Mouse (Mus musculus): ENCODE measurements around the gene Chrnb1. TPM values are rescaled to one million over a fixed set of nuclear protein-coding genes. Genes with fewer than 3 reads are reported as not detected.
A peak's percentile ranks its signal among the peaks of the same experiment; 100 is the strongest.

Gene Chrnb1
- polyA plus RNA-seq, 1 experiment from 2014 or later: 2.6 TPM

DNA sequence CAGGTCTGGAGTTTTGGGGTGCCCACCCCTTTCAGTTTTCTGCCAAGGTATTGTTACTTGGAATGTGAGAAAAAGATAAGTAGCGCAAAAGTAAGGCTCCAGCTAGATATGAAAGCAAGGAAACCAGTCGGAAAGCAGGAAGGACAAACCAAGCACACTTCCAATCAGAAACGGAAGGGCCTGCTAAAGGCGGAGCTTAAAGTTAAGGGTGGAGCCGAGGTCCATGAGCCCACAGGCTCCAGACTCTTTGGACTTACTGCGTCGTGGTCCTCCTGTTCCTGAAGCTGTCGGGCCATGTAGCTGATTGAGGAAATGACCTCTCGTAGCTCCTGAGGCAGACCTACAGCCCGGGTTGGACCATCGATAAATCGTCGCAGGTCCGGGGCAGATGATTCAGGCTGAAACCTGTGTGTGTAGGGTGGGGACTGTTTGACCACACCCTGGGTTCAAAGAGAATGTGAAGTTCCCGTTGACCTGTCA lies 10.9 kb downstream of the Chrnb1 start:
- WGBS: 51% methylated on average over 15 of the region's 15 CpGs
- Histone ChIP-seq H3K36me3 (no peaks in the 10 kb centered on the region), H3K4me2 (no peak overlapping the region)

DNA sequence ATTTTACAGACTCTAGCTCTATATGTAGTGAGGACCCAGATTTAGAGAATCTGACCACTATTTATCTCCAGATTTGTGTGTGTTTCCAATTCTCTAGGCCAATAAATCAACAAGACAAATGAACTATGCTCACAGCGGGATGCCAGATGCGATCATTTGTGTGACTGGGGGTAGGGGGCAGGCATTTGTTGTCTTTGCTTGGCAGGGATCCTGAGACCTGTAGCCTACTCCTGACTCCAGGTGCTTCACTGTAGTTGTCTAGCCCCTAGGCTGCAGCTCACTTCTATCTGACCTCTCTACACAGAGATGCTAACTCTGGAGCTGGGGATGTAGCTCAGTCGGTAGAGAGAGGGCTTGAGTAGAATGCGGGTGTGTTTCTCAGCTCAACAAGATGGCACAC lies 13.9 kb downstream of the Chrnb1 start:
- no peak for ATAC-seq (ENCODE audit: low FRiP score)

More for the DNA sequence above, 10.9 kb downstream of the Chrnb1 start:
- no peak for ATAC-seq (ENCODE audit: low FRiP score)
- Histone ChIP-seq H3K9me3 (no peaks in the 10 kb centered on the region), H3K27me3 (peaks cover 3% of the 10 kb centered on the region; the same call in 1 of the 2 replicates), H3K9ac (no peak overlapping the region), H3K27ac (no peak overlapping the region), H3K4me3 (no peak overlapping the region), H3K4me1 (replicated peaks) (0 out of 2 replicates have a peak, but pooled peaks cover 5% of the 10 kb centered on the region)

DNA sequence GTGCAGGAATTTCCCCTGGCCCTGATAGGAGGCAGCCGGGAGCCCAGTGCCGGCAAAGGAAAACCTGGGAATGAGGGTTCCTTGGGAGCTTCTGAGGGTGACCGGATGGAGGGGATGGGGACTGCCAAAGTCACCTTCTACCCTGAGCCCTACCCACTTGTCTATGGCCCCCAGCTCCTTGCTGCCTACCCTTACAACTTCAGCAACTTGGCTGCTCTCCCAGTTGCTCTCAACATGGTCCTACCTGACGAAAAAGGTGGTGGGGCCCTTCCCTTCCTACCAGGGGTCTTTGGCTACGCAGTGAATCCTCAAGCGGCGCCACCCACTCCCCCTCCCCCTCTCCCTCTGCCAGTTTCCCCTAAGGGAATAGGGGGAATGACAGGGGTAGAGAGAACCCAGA lies 16.8 kb downstream of the Chrnb1 start:
- Histone ChIP-seq H3K4me2 (no peak overlapping the region), H3K27me3 (peaks cover 23% of the 10 kb centered on the region), H3K9ac (no peak overlapping the region), H3K36me3 (peaks cover 33% of the 10 kb centered on the region), H3K27ac (no peak overlapping the region), H3K4me1 (replicated peaks) (peaks cover 17% of the 10 kb centered on the region), H3K4me3 (no peak overlapping the region), H3K9me3 (no peaks in the 10 kb centered on the region)
- ATAC-seq (ENCODE audit: low FRiP score): no peak
- WGBS: 55% methylated on average over 7 of the region's 7 CpGs

More for the DNA sequence above, 13.9 kb downstream of the Chrnb1 start:
- Histone ChIP-seq H3K4me3 (no peak overlapping the region), H3K4me2 (no peak overlapping the region), H3K9ac (no peak overlapping the region), H3K4me1 (replicated peaks) (peaks cover 11% of the 10 kb centered on the region; the same call in 1 of the 2 replicates), H3K27ac (no peak overlapping the region), H3K36me3 (peaks cover 19% of the 10 kb centered on the region), H3K9me3 (no peaks in the 10 kb centered on the region), H3K27me3 (peaks cover 23% of the 10 kb centered on the region)
- 24% methylated on average over 4 of the region's 4 CpGs for WGBS

GRCm38 (mm10) chr11:69778258-69778982 lies 17.3 kb downstream of the Chrnb1 start:
- H3K9ac ChIP-seq: no peak overlapping the region
- no peak for ATAC-seq (ENCODE audit: low FRiP score)
- WGBS: 68% methylated on average over 23 of the region's 23 CpGs

DNA sequence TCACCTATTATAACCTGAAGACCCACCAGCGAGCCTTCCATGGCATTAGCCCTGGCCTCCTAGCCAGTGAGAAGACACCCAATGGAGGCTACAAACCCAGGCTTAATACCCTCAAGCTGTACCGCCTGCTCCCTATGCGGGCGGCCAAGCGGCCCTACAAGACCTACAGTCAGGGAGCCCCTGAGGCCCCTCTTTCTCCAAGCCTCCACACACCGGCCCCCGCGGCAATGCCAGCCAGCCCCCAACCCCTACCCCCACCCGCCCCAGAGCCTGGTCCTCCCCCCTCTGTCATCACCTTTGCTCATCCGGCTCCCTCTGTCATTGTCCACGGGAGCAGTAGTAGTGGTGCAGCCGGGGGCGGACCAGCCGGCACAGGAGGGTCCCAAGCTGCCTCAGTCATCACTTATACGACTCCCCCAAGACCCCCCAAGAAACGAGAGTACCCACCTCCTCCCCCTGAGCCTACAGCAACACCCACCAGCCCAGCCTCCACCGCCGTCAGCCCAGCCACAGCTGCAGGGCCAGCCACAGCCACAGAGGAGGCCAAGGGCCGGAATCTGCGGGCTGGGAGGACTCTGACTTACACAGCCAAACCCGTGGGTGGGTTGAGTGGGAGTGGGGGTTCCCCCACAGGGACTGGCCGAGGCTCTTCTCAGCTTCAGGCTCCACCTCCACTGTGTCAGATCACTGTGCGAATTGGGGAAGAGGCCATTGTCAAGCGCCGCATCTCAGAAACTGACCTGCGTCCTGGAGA lies 18.1 kb downstream of the Chrnb1 start:
- 68% methylated on average over 26 of the region's 26 CpGs for WGBS
- Histone ChIP-seq H3K4me3 (no peak overlapping the region), H3K4me1 (replicated peaks) (peaks cover 17% of the 10 kb centered on the region), H3K27me3 (peaks cover 23% of the 10 kb centered on the region), H3K4me2 (no peak overlapping the region), H3K36me3 (peaks cover 33% of the 10 kb centered on the region), H3K9ac (peak overlapping the region; percentile 29; the same call in 1 of the 2 replicates), H3K9me3 (no peaks in the 10 kb centered on the region), H3K27ac (no peak overlapping the region)
- no peak for ATAC-seq (ENCODE audit: low FRiP score)

More at GRCm38 (mm10) chr11:69778258-69778982, 17.3 kb downstream of the Chrnb1 start:
- Histone ChIP-seq H3K27me3 (peaks cover 23% of the 10 kb centered on the region), H3K36me3 (peaks cover 33% of the 10 kb centered on the region), H3K27ac (no peak overlapping the region), H3K4me3 (no peak overlapping the region), H3K4me1 (replicated peaks) (peaks cover 17% of the 10 kb centered on the region), H3K9me3 (no peaks in the 10 kb centered on the region), H3K4me2 (no peak overlapping the region)

- Histone ChIP-seq H3K4me3 (no peak overlapping the region), H3K36me3 (peaks cover 33% of the 10 kb centered on the region), H3K9me3 (no peaks in the 10 kb centered on the region), H3K27me3 (peaks cover 23% of the 10 kb centered on the region), H3K4me1 (replicated peaks) (peaks cover 12% of the 10 kb centered on the region), H3K27ac (no peak overlapping the region), H3K4me2 (no peak overlapping the region), H3K9ac (peak overlapping the region; percentile 9; the same call in 1 of the 2 replicates)
- WGBS: 82% methylated on average over 20 of the region's 20 CpGs
- ATAC-seq (ENCODE audit: low FRiP score): no peak
Observed at GRCm38 (mm10) chr11:69776488-69776887, 19.3 kb downstream of the Chrnb1 start.

GRCm38 (mm10) chr11:69775716-69776115 lies 20.0 kb downstream of the Chrnb1 start:
- peaks cover 33% of the 10 kb centered on the region for H3K36me3 ChIP-seq
- peaks cover 12% of the 10 kb centered on the region for H3K4me1 ChIP-seq (replicated peaks)
- WGBS: 62% methylated on average over 10 of the region's 10 CpGs
- no peak overlapping the region for H3K9ac ChIP-seq
- no peak overlapping the region for H3K4me2 ChIP-seq
- H3K27ac ChIP-seq: no peak overlapping the region
- no peak for ATAC-seq (ENCODE audit: low FRiP score)
- no peaks in the 10 kb centered on the region for H3K9me3 ChIP-seq
- no peak overlapping the region for H3K4me3 ChIP-seq
- peaks cover 23% of the 10 kb centered on the region for H3K27me3 ChIP-seq

- peaks cover 33% of the 10 kb centered on the region for H3K36me3 ChIP-seq
- H3K27me3 ChIP-seq: peaks cover 23% of the 10 kb centered on the region
- no peak overlapping the region for H3K27ac ChIP-seq
- 49% methylated on average over 5 of the region's 5 CpGs for WGBS
- H3K4me1 ChIP-seq (replicated peaks): peaks cover 12% of the 10 kb centered on the region
- H3K4me3 ChIP-seq: no peak overlapping the region
- H3K4me2 ChIP-seq: no peak overlapping the region
- no peak overlapping the region; the same call in 1 of the 2 replicates for H3K9ac ChIP-seq
- H3K9me3 ChIP-seq: no peaks in the 10 kb centered on the region
- ATAC-seq (ENCODE audit: low FRiP score): no peak
Observed at GRCm38 (mm10) chr11:69774961-69775360, 20.8 kb downstream of the Chrnb1 start.

DNA sequence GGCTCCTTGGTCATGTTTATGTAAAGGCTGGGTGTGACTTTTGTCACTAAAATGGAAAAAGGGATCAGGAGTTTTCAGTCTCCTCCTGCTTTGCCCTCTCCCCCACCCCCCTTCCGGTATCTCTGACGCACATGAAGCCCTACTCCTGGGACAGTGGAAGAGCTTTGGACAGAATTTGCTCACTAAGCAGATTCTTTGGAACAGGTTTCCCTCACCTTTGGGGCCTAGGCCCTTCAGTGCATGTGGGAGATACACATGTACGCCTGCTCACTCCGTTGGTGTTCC lies 28.2 kb downstream of the Chrnb1 start:
- Histone ChIP-seq H3K4me3 (no peak overlapping the region), H3K27me3 (no peaks in the 10 kb centered on the region), H3K4me2 (peak overlapping the region; percentile 61), H3K27ac (no peak overlapping the region), H3K36me3 (no peaks in the 10 kb centered on the region), H3K4me1 (replicated peaks) (peaks cover 38% of the 10 kb centered on the region), H3K9me3 (no peaks in the 10 kb centered on the region), H3K9ac (peak overlapping the region; percentile 43; the same call in 1 of the 2 replicates)
- WGBS: 72% methylated on average over 4 of the region's 4 CpGs
- ATAC-seq (ENCODE audit: low FRiP score): no peak

DNA sequence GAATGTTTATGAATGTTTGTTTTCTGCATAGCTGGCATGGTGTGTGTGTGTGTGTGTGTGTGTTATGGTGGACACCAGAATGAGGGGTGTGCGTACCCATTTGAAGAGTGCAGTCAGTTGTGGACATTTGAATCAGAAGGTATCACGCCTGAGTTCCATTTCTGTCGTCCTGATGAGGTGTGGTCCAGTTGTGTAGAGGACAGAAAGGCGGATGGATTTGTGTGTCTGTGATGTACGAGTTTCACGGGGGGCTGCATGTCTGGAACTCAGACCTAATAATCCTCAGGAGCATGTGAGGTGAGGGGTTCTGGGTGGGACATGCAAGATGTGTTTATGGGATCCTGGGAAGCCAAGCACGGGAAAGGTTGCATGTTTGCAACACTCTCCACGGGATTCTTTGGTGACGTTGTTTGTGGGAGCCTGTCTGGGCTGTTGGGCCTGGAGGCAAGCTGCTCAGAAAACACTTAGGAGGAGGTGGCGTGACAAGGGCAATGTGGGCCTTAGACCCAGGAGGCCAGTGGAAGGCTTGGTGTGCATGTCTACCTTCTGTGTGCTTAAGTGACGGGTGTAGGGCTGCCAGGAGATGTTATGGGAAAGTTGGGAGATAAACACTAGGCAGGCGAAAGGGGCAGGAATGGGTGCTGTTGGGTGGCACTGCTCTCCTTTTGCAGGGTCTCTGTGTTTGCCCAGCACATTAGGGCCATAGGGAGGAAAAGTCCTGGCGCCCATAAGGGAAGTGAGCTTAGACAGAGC lies 28.7 kb downstream of the Chrnb1 start:
- Histone ChIP-seq H3K36me3 (no peaks in the 10 kb centered on the region), H3K9me3 (no peaks in the 10 kb centered on the region), H3K9ac (peak overlapping the region; percentile 98), H3K4me3 (peak overlapping the region; percentile 81), H3K4me1 (replicated peaks) (peaks cover 38% of the 10 kb centered on the region), H3K27me3 (no peaks in the 10 kb centered on the region), H3K27ac (peak overlapping the region; percentile 2; the same call in 1 of the 2 replicates), H3K4me2 (peak overlapping the region; percentile 61)
- ATAC-seq (ENCODE audit: low FRiP score): 0 out of 2 replicates have a peak, but pooled peaks have one; percentile 21
- 61% methylated on average over 13 of the region's 13 CpGs for WGBS

- H3K4me1 ChIP-seq (replicated peaks): peaks cover 38% of the 10 kb centered on the region
- peak overlapping the region; percentile 98 for H3K9ac ChIP-seq
- WGBS: under 1% methylated on average over 37 of the region's 37 CpGs
- H3K27me3 ChIP-seq: no peaks in the 10 kb centered on the region
- H3K9me3 ChIP-seq: no peaks in the 10 kb centered on the region
- H3K4me3 ChIP-seq: peak overlapping the region; percentile 81
- peak overlapping the region; percentile 61 for H3K4me2 ChIP-seq
- H3K27ac ChIP-seq: peak overlapping the region; percentile 93
- ATAC-seq (ENCODE audit: low FRiP score): peak; percentile 79
- no peaks in the 10 kb centered on the region for H3K36me3 ChIP-seq
Observed at GRCm38 (mm10) chr11:69766126-69766609, 29.6 kb downstream of the Chrnb1 start.

All from hindbrain, embryonic 13.5 days (tissue).